Mouse (Mus musculus): Measurements from ENCODE around the gene Kmt2e.

Kmt2e gene

DNA sequence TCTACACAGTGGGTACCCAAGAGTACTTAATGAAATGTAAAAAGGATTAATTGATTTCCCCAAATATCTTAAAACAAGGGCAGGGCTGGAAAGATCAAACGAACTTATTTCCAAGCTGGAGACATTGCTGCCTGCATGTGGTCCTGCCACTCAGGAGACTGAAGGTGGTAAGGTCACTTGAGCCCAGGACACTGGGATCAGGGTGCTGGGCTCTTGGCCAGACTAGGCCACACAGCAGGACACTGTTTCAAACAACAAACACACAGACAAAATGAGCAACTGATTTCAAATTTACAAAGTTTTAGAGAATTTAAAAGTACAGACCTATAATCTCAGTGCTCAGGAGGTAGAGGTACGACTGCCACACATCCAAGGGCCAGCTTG, 23.5 kb upstream of the Kmt2e start:
- DNase-seq (ENCODE audit: low spot score in 2 of 2): no peak

DNA sequence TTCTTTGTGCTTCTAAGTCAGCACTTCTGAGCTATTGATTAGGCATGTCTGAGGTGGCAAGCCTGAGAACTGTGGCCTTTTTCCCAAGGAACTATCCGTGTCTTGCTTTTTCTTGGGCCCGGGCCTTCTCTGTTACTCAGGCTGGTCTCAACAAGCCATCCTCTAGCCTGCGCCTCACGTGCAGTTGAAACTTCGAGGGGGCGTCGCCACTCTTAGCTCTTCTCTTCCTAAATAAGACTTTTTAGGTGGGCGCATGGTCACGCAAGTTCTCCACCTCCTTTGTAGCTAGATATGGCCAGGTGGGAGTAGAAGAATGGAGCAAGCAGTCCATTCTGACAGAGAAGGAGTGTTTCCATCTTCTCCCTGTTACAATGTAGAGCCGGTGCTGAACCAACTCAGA, 22.6 kb upstream of the Kmt2e start:
- DNase-seq (ENCODE audit: low spot score in 2 of 2): no peak

DNA sequence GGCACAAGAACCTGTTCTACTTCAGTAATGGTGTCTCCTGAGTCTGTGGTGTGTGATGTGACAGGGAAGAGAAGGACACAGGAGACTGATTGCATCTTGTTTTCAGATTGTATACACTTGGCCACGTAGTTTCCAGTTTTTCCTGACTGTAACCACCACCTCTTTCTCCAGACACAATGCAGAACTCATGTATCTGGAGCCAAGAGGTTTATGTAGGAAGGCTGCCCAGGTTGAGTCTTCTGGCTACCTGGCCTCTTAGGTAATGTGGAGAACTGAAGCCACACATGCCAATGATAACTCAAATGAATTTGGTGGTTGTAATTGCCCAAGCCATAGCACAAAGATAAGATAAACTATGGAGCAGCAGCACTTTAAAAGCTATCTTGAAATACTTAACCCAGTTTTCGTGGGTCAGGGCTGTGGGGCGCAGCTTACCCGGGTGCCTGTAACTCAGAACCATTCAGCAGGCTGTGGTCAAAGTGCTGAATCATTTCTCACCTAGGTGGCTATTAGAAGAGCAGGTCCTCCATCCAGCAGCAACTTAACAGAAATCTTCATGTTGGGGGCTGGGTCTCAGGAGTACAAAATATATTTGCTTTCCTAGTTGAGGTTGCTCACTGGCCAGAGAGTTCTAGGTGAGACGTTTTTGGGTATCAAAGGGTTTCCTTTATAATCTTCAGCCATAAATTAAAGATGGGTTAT, 21.8 kb upstream of the Kmt2e start:
- peak in 1 of 2 experiments; percentile 20 for DNase-seq (ENCODE audit: low spot score in 2 of 2)

DNA sequence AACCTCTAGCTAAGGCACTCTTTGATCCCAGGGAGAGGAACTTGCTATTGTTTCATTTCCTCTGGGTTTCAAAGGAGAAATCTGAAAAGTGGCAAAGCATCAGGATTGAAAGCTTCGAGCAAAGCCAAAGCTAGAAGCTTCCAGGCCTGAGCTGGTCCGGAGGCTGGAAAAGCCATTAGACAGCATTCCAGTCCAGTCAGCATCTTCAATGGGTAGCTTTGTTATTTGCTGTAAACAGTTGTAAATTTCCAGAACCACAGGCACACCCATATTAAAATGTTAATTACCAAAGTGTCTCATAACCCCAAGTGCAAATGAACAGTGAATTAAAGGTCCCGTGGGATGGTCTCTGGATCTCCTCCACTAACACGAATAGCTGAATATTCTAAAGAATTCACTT, 21.2 kb upstream of the Kmt2e start:
- DNase-seq (ENCODE audit: low spot score in 2 of 2): peak in 1 of 2 experiments; percentile 19

DNA sequence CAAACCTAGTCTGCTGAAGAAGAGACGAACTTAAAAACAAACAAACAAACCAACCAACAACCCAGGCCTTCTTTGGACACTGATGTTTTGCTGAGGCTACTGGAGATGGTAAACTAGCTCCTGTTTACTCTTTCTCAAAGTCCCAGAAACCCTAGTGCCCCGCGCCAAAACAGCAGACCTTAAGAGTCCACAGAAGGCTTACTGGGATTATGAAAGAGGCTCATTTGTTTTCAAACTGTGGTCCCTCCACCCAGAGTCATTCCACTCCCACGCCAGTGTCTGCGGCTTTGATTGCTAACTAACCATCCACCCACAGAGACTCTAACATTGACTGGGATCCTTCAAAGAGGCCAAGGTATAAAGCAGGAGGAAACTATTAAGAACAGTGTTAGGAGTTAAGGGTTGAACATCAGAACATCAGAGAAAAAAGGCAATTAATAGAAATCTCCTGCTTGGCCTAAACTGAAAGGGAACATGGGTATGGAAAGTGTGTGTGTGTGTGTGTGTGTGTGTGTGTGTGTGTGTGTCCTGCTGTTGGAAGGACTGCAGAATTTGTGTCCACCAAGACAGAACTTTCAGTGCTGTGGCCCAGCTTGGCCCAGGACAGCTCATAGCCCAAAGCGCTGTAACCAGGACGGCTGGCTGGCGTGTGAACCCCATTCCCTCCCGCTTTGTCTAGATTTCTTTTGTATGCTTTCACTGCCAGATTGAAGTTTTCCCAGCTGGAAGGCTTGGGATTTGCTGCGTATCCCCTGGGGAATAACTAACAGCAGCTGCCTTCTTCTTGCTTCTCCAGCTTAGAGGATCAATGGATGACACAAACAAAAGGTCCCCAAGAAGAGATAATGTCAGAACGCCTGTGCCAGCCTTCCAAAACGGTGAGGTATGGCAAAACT, 20.4 kb upstream of the Kmt2e start:
- peak; percentile 75 to 78 for DNase-seq (ENCODE audit: low spot score in 2 of 2)

DNA sequence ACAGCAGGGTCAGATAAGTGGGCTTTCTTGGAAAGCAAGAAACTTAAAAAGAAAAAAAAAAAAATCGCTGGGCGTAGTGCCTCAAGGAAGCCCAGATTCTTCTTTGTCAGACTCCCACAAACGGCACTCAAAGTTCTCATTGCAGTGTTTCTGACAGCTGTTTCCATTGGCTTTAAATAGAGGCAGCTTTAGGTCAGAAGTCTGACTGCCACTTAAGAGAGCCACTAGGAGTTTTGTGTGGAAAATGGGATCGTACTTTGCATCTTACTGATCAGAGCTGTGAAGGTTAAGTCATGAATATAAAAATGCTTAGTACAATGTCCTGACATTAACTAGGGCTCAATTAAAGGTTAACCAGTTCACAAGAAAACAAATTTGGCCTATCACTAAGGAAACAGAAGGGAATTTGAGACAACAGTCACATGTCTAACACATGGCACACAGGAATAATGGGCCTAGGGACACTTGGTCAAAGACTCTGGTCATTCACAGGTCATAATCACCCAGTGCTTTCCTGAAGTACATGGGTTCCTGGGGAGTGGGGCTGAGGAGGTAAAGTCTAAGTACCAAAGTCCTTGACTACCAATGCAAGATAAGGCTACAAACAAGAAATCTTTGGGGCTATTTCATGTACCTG, 19.6 kb upstream of the Kmt2e start:
- peak; percentile 20 to 21 for DNase-seq (ENCODE audit: low spot score in 2 of 2)

DNA sequence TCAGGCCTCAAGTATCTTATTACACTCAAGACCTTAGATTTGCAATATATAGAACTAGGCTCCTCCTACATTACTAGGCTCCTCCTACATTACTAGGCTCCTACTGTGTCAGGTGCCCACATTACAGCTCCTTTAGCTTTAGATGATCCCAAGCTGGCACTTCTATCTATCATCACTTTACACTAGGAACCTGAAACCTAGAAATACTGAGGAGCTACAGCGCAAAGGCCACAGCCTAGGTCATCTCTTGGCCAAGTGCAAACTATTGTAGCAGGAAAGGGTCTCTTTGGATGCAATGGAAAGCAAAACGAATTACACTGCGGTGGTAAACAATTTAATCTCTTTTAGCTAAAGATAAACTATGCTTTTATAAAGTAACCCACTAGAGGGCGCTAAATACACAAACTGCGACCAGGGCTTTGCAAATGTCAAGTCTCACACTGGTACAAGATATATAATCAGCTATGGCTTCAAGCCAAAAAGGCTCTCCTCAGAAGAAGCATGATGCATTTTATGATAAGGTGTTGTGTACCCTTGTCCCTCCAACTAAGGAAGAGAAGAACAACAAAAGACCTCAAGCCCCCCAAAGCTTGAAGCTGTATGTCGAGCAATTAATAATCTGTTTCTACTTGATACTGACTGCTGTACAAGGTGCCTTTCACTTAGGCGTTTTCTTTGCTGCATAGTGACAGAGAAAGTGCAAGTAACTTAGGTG, 18.5 kb upstream of the Kmt2e start:
- peak; percentile 25 to 36 for DNase-seq (ENCODE audit: low spot score in 2 of 2)

DNA sequence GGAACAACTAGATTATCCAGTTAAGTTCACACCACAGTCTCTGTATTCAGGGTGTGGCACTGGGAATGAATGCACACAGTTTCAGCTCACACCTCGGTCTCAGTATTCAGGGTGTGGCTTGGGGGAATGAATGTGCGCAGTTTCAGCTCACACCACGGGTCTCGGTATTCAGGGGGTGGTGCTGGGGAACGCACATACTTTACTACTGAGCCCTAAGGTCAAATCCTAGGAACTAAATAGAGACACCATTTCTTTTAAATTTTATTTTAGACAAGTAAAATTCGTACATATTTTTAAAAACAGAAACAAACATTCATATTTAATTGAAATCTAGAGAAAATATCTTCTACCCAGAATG, 18.0 kb upstream of the Kmt2e start:
- peak in 1 of 2 experiments; percentile 51 for DNase-seq (ENCODE audit: low spot score in 2 of 2)

DNA sequence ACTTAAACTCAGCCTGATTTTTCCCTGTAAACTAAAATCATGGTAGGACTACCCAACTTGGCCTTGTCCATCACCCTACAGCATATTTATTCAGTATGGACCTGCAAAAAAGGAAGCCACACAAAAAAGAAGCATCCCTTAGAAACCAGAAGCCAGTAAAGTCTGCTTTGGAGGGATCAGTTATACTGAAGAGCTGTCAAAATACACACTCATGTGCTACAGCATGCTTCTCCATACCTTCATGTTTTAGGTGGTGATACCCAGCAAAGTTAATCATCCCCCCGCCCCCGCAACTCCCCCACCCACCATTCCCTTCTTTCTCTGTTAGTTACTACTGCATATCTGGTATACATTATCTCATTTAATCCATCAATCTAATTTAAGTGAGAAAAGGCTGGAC, 16.5 kb upstream of the Kmt2e start:
- no peak for DNase-seq (ENCODE audit: low spot score in 2 of 2)

DNA sequence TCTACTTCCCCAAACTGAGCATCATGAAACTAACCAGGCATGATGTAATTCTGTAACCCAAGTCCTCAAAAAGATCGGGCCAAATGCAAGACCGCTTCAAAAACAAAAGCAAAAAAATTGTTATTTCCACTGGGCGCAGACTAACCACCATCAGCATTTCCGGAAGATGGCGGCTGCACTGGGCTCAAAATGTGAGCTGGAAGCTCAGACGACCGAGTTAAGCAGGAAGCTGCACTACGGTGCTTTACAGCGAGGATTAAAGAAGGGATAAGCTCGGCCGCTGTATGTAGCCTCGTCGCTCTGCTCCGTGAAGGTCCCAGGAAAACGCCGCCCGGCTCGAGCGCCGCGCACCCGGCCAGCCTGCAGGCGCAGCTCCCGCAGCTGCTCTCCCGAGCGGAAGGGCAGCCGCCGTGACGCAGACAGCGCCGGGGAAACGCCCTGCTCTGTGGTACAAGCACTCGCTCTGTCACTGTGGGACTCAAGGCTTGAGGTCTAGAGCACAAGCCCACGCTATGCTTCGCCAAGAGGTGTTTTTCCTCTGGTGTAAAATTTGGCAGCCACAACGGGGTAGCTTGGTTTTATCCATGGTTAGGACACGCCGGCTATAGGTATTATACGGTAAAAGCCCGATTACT, 16.0 kb upstream of the Kmt2e start:
- peak; percentile 89 to 91 for DNase-seq (ENCODE audit: low spot score in 2 of 2)

DNA sequence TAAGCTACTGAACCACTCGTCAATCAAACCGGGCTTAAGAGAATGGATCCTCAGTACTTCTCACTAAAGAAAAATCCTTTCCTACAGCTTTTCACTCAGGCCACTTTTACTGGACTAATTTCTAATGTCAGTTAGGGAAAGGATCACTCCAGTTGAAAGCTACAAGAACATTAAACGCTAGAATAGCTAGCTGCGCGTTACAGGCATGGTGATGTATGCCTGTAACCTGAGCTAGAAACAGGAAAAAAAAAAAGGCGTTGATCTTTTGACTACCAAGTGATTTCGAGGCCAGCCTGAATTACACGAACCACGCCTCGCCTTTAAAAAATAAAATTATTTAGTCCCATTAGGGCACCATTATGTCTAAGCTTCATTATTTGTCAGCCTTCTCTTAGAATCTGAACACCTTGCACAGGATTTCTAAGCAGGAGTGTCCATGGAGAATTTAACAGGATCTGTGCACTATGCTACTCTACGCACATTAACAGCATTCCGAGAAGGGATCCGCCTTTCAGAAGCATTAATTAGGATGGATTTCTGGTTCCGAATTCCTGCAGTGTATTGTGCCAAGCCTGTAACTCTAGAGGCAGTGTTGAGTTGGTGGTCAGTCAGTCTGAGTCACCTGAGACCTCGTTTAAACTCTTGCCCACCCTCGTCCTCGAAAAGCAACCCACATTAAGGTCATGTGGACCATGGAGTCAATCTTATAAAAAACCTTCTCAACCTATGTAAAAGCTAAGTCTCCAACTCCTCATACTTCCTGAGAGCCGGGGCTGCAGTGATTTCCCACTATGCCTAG, 15.2 kb upstream of the Kmt2e start:
- peak in 1 of 2 experiments; percentile 43 for DNase-seq (ENCODE audit: low spot score in 2 of 2)

DNA sequence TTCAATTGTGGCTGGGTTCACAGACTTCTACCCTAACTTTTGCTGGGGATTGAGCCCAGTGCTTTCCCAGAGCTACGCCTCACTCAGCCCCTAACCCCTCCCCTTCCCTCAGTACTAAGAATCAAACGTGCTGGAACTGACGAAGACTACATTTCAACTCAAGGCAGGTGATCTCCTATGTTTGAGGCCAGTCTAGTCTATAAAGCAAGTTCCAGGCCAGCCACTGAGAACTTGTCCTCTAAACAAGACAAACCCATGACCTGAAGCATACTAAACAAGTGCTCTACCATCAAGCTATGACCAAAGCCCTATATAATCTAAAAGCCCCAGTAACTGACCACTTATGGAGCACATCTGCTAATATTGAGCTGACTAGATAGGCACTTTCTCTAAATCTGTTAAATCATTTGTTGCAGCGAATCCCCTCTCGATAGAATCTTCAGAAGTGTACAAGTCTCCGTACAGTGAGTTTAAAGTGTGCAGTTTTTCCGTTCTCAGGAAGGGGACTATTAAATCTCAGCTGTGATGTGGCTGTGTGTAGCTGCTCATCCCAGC, 14.5 kb upstream of the Kmt2e start:
- no peak for DNase-seq (ENCODE audit: low spot score in 2 of 2)

DNA sequence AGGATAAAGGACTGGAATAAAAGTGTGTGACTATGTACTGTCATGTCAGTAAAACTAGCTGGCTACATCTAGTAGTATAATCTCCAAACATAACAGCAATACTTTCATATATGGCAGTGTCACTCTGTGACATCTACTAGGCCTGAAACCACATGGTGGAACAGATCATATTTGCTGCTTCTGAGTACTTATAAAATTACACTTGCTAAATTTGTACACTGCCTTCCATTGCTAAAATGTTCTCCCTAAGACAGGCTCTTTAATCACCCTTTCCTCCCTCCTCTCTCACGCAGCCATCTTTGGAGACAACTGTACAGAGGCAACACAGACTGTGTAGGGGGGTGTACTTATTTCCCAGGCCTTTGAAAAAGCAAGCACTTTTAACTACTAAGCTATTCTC, 13.8 kb upstream of the Kmt2e start:
- DNase-seq (ENCODE audit: low spot score in 2 of 2): peak in 1 of 2 experiments; percentile 19

DNA sequence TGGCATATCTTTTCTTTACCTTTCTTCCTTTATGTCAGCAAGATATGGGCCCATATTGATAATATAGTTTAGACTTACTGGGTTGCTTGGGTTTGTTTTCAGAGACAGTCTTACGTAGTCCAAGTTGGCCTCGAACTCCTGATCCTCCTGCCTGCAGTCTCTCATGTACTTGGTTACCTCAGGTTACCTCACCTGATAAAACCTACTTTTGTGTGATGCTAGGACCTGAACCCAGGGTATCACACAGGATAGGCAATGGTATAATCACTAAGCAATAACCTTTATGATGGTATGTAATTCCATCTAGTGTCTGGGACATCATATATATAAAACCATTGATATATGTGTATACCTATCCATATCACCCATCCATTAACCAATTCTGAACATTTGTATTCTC, 12.8 kb upstream of the Kmt2e start:
- DNase-seq (ENCODE audit: low spot score in 2 of 2): peak in 1 of 2 experiments; percentile 20

DNA sequence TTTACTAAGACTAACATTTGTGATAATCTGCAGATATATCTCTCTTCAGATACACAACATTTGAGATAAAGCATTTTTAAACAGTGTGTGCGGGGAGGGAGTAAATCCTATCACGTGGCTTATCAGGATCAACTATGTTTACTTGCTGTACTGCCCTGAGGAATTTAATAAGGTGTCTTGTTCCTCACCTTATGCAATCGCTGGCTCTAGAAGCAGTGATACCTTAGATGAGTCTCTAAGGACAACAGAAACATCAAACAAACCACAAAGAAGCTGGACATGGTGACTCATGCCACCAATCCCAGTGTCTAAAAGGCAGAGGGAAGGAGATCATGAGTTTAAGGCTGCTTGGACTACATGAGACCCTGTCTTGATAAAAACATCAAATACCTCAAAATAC, 11.2 kb upstream of the Kmt2e start:
- peak in 1 of 2 experiments; percentile 16 for DNase-seq (ENCODE audit: low spot score in 2 of 2)

DNA sequence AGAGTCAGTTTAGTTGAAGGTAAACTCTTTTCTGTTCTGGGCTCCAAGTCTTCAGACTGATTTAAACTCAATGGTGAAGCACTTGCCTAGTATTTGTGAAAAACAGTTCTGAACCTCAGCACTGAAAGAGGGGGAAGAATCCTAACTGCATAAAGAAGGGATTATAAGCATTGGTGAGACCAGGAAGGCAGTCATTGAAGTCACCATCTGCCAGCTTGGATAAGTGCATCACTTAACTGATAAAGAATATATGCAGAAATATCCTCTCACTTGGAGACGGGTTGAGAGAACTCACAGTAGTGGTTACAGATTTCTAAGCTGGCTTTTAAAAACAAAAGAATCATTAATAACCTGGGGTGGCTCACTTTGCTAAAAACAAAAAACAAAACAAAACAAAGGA, 6.7 kb upstream of the Kmt2e start:
- DNase-seq (ENCODE audit: low spot score in 2 of 2): peak in 1 of 2 experiments; percentile 11

DNA sequence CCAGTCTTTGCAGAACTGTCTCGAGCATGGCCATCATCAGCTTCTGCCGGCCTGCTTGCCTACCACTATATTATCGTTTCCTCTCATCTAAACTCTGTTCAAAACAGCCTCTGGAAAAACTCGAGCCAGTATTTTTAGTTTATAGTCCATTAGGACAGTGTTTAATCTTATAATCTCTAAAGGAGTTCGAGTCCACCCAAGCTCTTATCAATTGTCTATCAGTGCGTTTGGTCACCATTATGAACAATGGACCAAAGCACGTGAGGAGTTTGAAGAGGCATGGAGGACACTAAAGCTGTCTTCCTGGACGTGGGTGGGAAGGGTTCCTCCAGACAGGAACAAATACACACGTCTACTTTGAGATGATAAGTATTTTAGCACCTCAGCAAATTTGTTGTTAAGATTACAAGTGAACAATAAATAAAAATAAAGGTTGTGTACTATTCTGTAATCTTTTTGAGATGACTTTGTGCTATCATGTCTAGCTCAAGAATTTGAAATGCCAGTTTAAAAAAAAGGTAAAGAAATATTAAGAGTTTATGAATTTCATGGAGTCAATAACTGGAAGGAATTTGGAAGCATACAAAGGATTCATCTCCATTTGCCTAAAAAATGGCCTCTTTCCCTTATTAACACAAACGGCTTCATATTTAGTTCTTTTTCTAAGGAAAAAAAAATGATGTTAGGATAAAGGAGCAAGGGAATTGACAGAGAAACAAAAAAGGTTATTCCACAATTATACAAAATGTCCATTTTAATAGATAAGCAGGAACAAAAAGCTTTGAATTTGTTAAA, 3.0 kb upstream of the Kmt2e start:
- DNase-seq (ENCODE audit: low spot score in 2 of 2): peak in 1 of 2 experiments; percentile 30

DNA sequence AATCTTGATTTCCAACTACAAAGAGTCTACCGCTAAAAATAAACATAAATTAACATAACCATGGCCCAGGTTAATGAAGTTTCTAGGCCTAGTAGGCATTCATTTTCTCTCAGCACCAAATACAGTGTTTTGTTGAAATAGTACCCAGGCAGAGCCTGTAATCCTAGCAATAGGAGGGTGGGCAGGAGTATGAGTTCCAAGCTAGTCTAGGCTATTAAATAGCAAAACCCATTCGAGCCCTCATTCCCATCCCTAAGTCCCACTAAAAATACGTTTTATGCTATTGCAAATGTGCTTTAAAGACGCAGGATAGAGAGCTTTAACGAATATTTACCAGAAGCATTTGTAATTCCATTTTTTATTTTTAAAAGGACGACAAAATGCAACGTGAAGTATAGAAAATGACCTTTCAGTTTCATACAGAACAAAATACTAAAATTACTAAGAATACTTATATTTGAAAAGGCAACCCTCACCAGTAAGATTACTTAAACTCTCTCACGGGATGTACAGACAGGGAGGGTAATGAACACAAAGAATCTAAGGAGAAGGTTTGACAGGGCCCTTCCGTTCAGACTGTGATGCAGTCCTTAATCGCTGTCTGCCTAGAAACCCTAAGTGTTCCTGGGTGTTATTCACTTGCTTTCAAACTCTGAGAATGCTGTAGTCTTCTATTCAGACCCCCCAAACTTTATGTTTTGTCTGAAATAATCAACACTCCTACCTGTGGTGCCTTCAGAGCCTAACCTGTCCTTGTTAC, 2.1 kb upstream of the Kmt2e start:
- peak in 1 of 2 experiments; percentile 19 for DNase-seq (ENCODE audit: low spot score in 2 of 2)

All from right cerebral cortex, postnatal 10 days (tissue).